Mouse (Mus musculus) intestine, embryonic 14.5 days (tissue): ENCODE measurements around the gene Orm2. TPM values are rescaled to one million over a fixed set of nuclear protein-coding genes. Genes with fewer than 3 reads are reported as not detected.

ENCODE experiments used
- ATAC-seq: fragments of 200-750 bp; cut with Nextera tagmentation; replicated peaks from 2 replicates; pipeline ENCODE4 v1.8.0; 2017; ENCODE audit warnings: low read depth, moderate number of reproducible peaks, moderate TSS enrichment, moderate library complexity; ENCODE audit not compliant: low FRiP score, low TSS enrichment
- DNase-seq: peaks from one replicate; pipeline ENCODE4 v3.0.0-alpha.2; 2018; ENCODE audit warnings: low spot score
- H3K27ac ChIP-seq: fragments of 300-500 bp; sonication (generic); 2 replicates; pipeline ENCODE4 v1.5.1; 2014; ENCODE audit warnings: low read depth, mild to moderate bottlenecking, control low read depth
- H3K27me3 ChIP-seq: fragments of 300-500 bp; sonication (generic); replicated peaks from 2 replicates; pipeline ENCODE4 v1.6.1; 2014; ENCODE audit warnings: low read length, control low read depth; ENCODE audit not compliant: control insufficient read depth, insufficient read depth
- H3K36me3 ChIP-seq: fragments of 300-500 bp; sonication (generic); 2 replicates; pipeline ENCODE4 v1.6.1; 2014; ENCODE audit warnings: low read length, control low read depth; ENCODE audit not compliant: control insufficient read depth, insufficient read depth
- H3K4me1 ChIP-seq: fragments of 300-500 bp; sonication (generic); replicated peaks from 2 replicates; pipeline ENCODE4 v1.6.1; 2014; ENCODE audit warnings: low read length, control low read depth, mixed read lengths; ENCODE audit not compliant: control insufficient read depth, insufficient read depth
- H3K4me2 ChIP-seq: fragments of 300-500 bp; sonication (generic); 2 replicates; pipeline ENCODE4 v1.6.1; 2014; ENCODE audit warnings: low read length
- H3K4me3 ChIP-seq: fragments of 300-500 bp; sonication (generic); 2 replicates; pipeline ENCODE4 v1.5.1; 2014; ENCODE audit warnings: low read depth, low read length, control low read depth, mixed read lengths
- H3K9ac ChIP-seq: fragments of 300-500 bp; sonication (generic); 2 replicates; pipeline ENCODE4 v1.6.1; 2014; ENCODE audit warnings: mild to moderate bottlenecking, low read length
- H3K9me3 ChIP-seq: fragments of 300-500 bp; sonication (generic); 2 replicates; pipeline ENCODE4 v1.6.1; 2016; ENCODE audit warnings: low read length, control low read depth; ENCODE audit not compliant: control insufficient read depth
- WGBS: fragments of 180-500 bp; shearing (Covaris S2); extraction: QIAGEN DNeasy Blood & Tissue Kit; methylation state at CpG from one replicate; pipeline ENCODE4 v1.1.7; 2014; 5-methylcytosine and 5-hydroxymethylcytosine counted together
- polyA plus RNA-seq: library from polyadenylated mRNA; unstranded; fragments of >200 nt; fragmentation: Nextera tagmentation; extraction: Ambion mirVana; gene quantifications from 2 replicates; pipeline ENCODE4 v1.2.1, GENCODE M21; 2014

Gene Orm2
- polyA plus RNA-seq, 1 experiment from 2014 or later = not detected

DNA sequence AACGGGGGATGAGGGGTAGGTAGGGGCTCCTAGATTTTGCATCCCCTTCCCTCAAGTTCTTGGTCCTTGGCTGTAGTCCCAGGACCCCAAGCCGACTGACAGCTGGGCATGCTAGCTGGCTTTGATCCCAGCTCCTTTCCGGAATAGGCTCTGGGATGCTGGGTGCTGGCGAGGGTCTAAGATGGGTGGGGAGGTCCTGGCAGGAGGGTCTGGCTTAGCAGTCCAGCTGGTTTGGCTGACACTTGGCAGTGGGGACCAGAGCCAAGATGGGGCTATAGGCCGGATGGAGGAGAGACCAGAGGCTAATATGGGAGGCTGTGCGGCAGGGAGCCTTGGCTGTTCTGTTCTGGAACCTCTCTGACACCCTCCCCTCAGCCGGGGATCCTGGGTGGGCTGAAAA is 46.0 kb downstream of the Orm2 start:
- DNase-seq (no peak), ATAC-seq (no peak)
- peak overlapping the region; percentile 90; the same call in 1 of the 2 replicates for H3K4me2 ChIP-seq
- H3K9me3 ChIP-seq = no peaks in the 10 kb centered on the region
- 57% methylated on average over 7 of the region's 7 CpGs for WGBS
- H3K36me3 ChIP-seq = no peaks in the 10 kb centered on the region
- H3K4me1 ChIP-seq = peaks cover 37% of the 10 kb centered on the region
- no peak overlapping the region for H3K27ac ChIP-seq
- no peaks in the 10 kb centered on the region for H3K27me3 ChIP-seq
- H3K4me3 ChIP-seq = no peak overlapping the region
- H3K9ac ChIP-seq = no peak overlapping the region

DNA sequence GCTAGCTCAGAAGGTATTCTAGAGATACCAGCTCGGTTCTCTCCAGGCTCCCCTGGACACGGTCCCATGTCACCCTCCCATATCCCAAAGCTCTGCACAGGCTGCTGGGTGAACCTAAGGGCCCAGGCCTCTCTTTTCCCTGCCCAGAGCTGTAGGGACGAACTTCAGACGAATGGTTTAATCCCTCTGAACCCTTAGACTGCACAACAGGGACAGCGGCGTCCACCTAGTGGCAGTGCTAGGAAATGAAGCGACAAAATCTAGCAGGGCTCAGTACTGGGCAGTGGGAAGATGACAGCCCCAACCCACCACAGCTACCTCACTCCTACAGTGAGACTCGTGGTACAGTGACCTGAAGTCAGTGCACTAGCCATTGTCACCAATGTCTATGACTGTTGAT is 46.4 kb downstream of the Orm2 start:
- peak; percentile 76 for DNase-seq
- Histone ChIP-seq H3K27me3 (no peaks in the 10 kb centered on the region), H3K4me3 (no peak overlapping the region), H3K27ac (no peak overlapping the region), H3K4me1 (peaks cover 33% of the 10 kb centered on the region), H3K4me2 (peak overlapping the region; percentile 90), H3K9me3 (no peaks in the 10 kb centered on the region), H3K36me3 (no peaks in the 10 kb centered on the region), H3K9ac (no peak overlapping the region)
- ATAC-seq = peak; percentile 40; the same call in 1 of the 2 replicates
- WGBS = 13% methylated on average over 8 of the region's 8 CpGs

DNA sequence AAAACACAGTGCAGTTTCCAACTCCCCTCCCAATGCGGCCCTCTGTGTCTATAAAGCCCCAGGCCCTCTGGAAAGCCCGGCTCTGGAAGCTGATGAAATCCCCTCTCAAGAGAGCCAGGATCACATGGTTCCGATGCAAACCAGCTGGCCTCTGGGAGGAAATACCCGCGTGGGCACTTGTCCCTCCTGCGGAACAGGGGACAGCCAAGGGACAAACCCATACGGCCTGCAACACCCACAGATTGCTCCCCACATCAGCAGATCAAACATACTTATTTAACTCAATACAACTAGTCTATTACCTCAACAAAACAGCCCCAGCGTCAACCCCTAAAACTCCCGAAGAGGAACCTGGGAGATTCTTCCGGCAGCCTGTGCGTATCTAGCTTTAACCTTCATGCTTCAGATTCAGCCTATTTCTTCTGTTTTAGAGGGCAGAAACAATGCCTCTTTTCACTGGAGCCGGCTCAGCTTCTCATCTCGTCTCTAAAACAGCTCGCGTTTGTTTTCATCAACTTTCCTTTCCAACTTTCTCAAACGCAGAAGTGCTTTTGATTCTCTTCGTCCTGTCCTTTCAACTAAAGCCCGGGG is 47.2 kb downstream of the Orm2 start:
- no peaks in the 10 kb centered on the region for H3K27me3 ChIP-seq
- H3K4me1 ChIP-seq = peaks cover 25% of the 10 kb centered on the region
- no peak overlapping the region for H3K27ac ChIP-seq
- no peaks in the 10 kb centered on the region for H3K36me3 ChIP-seq
- ATAC-seq (no peak), DNase-seq (peak; percentile 66)
- H3K9ac ChIP-seq = peak overlapping the region; percentile 5
- peak overlapping the region; percentile 90 for H3K4me2 ChIP-seq
- WGBS = 3% methylated on average over 18 of the region's 18 CpGs
- no peaks in the 10 kb centered on the region for H3K9me3 ChIP-seq
- H3K4me3 ChIP-seq = peak overlapping the region; percentile 52

DNA sequence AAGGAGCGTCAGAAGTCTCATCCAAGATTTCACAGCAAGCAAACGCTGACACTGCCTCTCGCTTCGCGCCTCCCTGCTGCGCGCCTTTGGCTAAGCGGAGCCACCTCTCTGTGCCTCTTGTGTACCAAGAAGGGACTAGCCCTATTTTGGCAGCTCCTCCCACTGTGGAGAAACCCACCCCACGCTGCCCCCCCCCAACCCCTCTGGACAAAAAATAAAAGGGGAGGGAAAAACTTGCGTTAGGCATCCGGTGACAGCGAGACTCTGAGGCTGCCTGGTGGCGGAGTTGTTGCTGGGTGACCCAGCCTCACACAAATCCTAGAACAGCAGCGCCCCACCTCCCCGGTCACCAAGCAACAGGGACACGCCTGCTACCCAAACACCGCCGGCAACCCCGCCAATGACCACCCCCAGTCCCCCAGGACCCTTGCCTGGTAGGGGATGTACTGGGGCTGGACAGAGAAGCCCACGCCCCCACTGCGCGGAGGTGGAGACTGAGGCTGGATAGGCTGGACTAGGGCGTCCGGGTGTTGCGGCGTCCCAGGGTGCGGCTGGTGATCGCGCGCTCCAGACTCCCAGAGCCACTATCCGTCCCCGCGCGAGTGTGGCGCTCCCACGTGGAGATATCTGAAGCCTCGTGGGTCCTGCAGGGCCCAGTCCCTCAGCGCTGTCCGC is 47.8 kb downstream of the Orm2 start:
- Histone ChIP-seq H3K9ac (peak overlapping the region; percentile 5), H3K4me3 (peak overlapping the region; percentile 52), H3K9me3 (no peaks in the 10 kb centered on the region), H3K4me2 (peak overlapping the region; percentile 90), H3K36me3 (no peaks in the 10 kb centered on the region), H3K27ac (no peak overlapping the region), H3K27me3 (no peaks in the 10 kb centered on the region), H3K4me1 (peaks cover 21% of the 10 kb centered on the region)
- DNase-seq (no peak), ATAC-seq (peak; percentile 82)
- WGBS = under 1% methylated on average over 37 of the region's 39 CpGs

DNA sequence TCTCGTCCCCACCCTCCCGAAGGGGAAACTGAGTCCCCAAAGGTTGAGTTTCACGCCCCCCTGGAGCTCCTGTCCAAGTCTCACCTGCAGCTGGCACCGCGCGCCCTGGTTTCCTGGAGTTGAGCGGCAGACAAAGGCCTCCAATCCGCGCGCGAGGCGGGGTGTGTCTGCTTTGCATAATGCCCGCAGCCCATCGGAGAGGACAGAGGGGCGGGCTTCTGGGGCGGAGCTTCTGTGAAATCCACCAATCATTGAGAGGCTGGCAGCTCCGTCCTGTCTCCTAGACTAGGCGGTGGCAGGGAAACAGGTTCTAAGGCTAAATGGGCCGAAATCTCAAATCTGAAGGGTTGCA is 48.3 kb downstream of the Orm2 start:
- Histone ChIP-seq H3K4me2 (peak overlapping the region; percentile 90), H3K4me1 (peaks cover 17% of the 10 kb centered on the region), H3K27ac (no peak overlapping the region), H3K4me3 (peak overlapping the region; percentile 52), H3K36me3 (no peaks in the 10 kb centered on the region), H3K27me3 (no peaks in the 10 kb centered on the region), H3K9me3 (no peaks in the 10 kb centered on the region), H3K9ac (peak overlapping the region; percentile 5)
- 1% methylated on average over 19 of the region's 19 CpGs for WGBS
- ATAC-seq = peak; percentile 92
- peak; percentile 96 for DNase-seq

DNA sequence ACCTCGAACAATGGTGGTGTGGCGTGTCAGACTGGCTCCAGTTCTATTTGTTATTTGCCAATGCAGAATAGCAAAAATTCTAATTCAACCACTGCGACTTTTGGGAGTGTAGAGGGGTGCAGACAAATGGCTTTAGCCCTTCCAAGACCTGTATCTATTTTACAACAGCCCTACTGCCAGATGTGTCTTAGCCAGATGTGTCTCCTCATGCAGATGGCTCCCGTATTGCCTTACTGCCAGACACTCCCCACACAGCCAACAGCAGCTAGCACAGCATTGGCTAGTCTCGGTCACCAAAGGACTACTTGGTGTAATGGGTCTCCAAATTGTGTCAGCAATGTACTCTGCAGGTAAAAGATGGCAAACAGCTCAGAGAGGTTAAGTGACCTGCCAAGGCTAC is 49.0 kb downstream of the Orm2 start:
- H3K4me1 ChIP-seq = peaks cover 17% of the 10 kb centered on the region
- H3K9me3 ChIP-seq = no peaks in the 10 kb centered on the region
- H3K27me3 ChIP-seq = no peaks in the 10 kb centered on the region
- ATAC-seq (no peak), DNase-seq (no peak)
- H3K27ac ChIP-seq = no peak overlapping the region
- no peak overlapping the region for H3K4me2 ChIP-seq
- no peaks in the 10 kb centered on the region for H3K36me3 ChIP-seq
- no peak overlapping the region for H3K9ac ChIP-seq
- H3K4me3 ChIP-seq = no peak overlapping the region
- WGBS = 50% methylated on average over 5 of the region's 5 CpGs

DNA sequence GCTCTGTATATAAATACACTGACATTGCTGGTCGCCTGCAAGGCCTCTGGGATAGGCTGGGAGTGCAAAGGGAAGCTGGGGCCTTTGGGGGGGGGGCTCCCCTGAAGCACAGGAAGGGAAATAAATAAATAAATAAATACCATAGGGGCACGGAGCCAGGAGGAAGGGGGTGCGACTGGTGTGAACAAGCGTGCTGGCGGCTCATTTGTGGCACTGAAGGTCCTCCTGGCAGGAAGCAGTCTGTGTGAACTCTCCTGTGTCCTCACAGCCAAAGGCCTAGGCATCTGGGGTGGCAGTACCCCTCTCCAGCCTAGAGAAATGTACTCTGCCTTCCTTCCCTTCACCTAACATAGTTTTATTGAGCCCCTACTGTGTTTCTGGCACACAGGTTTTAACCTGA is 52.7 kb downstream of the Orm2 start:
- Histone ChIP-seq H3K4me2 (no peak overlapping the region), H3K4me1 (peaks cover 2% of the 10 kb centered on the region; the same call in 1 of the 2 replicates), H3K27ac (no peak overlapping the region), H3K4me3 (no peak overlapping the region), H3K9me3 (no peaks in the 10 kb centered on the region), H3K36me3 (no peaks in the 10 kb centered on the region), H3K27me3 (no peaks in the 10 kb centered on the region), H3K9ac (no peak overlapping the region)
- DNase-seq (no peak), ATAC-seq (no peak)
- whole genome bisulfite sequencing = 75% methylated on average over 5 of the region's 5 CpGs
